Mouse (Mus musculus): ENCODE measurements around the gene Tex14. TPM values are rescaled to one million over a fixed set of nuclear protein-coding genes. Genes with fewer than 3 reads are reported as not detected.
"Not testable (repeated sequence)": the region's sequence is repeated elsewhere in the genome, so short reads cannot be mapped to it uniquely, and the experiment has no call there.

The Tex14 gene
- polyA plus RNA-seq, 1 experiment from 2014 or later: not detected

GRCm38 (mm10) chr11:87461780-87462460 lies 57.1 kb downstream of the Tex14 start:
- H3K36me3 ChIP-seq (ENCODE audit: control insufficient read depth, insufficient read depth, low read length); H3K27ac ChIP-seq (ENCODE audit: low read length); H3K27me3 ChIP-seq (ENCODE audit: control insufficient read depth, insufficient read depth, low read length); H3K9me3 ChIP-seq (ENCODE audit: control insufficient read depth, low read depth, low read length); H3K9ac ChIP-seq (replicated peaks; ENCODE audit: low read depth, low read length); H3K4me1 ChIP-seq (ENCODE audit: control insufficient read depth, insufficient read depth, low read length): not testable (repeated sequence)
- WGBS: 1% methylated on average over 22 of the region's 58 CpGs
- Histone ChIP-seq H3K4me2 (replicated peaks; ENCODE audit: low read depth, low read length) (peak overlapping the region; percentile 42), H3K4me3 (ENCODE audit: low read depth, low read length) (peak overlapping the region; percentile 23)
- ATAC-seq (ENCODE audit: insufficient number of reproducible peaks, insufficient read depth, low FRiP score, low read depth): peak; percentile 98

- H3K27ac ChIP-seq (ENCODE audit: low read length): peak overlapping the region; percentile 75; the same call in 1 of the 2 replicates
- H3K4me1 ChIP-seq (ENCODE audit: control insufficient read depth, insufficient read depth, low read length): peaks cover under 1% of the 10 kb centered on the region; the same call in 1 of the 2 replicates
- no peaks in the 10 kb centered on the region for H3K27me3 ChIP-seq (ENCODE audit: control insufficient read depth, insufficient read depth, low read length)
- 6% methylated on average over 9 of the region's 9 CpGs for WGBS
- H3K4me2 ChIP-seq (replicated peaks; ENCODE audit: low read depth, low read length): no peak overlapping the region
- no peaks in the 10 kb centered on the region for H3K36me3 ChIP-seq (ENCODE audit: control insufficient read depth, insufficient read depth, low read length)
- no peaks in the 10 kb centered on the region for H3K9me3 ChIP-seq (ENCODE audit: control insufficient read depth, low read depth, low read length)
- no peak overlapping the region for H3K9ac ChIP-seq (replicated peaks; ENCODE audit: low read depth, low read length)
- H3K4me3 ChIP-seq (ENCODE audit: low read depth, low read length): no peak overlapping the region
- ATAC-seq (ENCODE audit: insufficient number of reproducible peaks, insufficient read depth, low FRiP score, low read depth): peak; percentile 83
Observed at GRCm38 (mm10) chr11:87462461-87463242, 57.8 kb downstream of the Tex14 start.

GRCm38 (mm10) chr11:87463243-87463540 lies 58.3 kb downstream of the Tex14 start:
- ATAC-seq (ENCODE audit: insufficient number of reproducible peaks, insufficient read depth, low FRiP score, low read depth): no peak
- H3K27ac ChIP-seq (ENCODE audit: low read length): no peak overlapping the region
- 56% methylated on average over 5 of the region's 5 CpGs for WGBS
- peaks cover 3% of the 10 kb centered on the region; the same call in 1 of the 2 replicates for H3K4me1 ChIP-seq (ENCODE audit: control insufficient read depth, insufficient read depth, low read length)
- H3K4me3 ChIP-seq (ENCODE audit: low read depth, low read length): no peak overlapping the region
- H3K4me2 ChIP-seq (replicated peaks; ENCODE audit: low read depth, low read length): no peak overlapping the region
- H3K36me3 ChIP-seq (ENCODE audit: control insufficient read depth, insufficient read depth, low read length): no peaks in the 10 kb centered on the region
- H3K27me3 ChIP-seq (ENCODE audit: control insufficient read depth, insufficient read depth, low read length): no peaks in the 10 kb centered on the region
- no peaks in the 10 kb centered on the region for H3K9me3 ChIP-seq (ENCODE audit: control insufficient read depth, low read depth, low read length)
- no peak overlapping the region for H3K9ac ChIP-seq (replicated peaks; ENCODE audit: low read depth, low read length)

- H3K9me3 ChIP-seq (ENCODE audit: control insufficient read depth, low read depth, low read length); H3K9ac ChIP-seq (replicated peaks; ENCODE audit: low read depth, low read length); H3K4me3 ChIP-seq (ENCODE audit: low read depth, low read length); H3K36me3 ChIP-seq (ENCODE audit: control insufficient read depth, insufficient read depth, low read length); H3K27ac ChIP-seq (ENCODE audit: low read length); H3K27me3 ChIP-seq (ENCODE audit: control insufficient read depth, insufficient read depth, low read length); H3K4me2 ChIP-seq (replicated peaks; ENCODE audit: low read depth, low read length); ATAC-seq (ENCODE audit: insufficient number of reproducible peaks, insufficient read depth, low FRiP score, low read depth); H3K4me1 ChIP-seq (ENCODE audit: control insufficient read depth, insufficient read depth, low read length): not testable (repeated sequence)
- WGBS: 80% methylated on average over 4 of the region's 4 CpGs
Observed at GRCm38 (mm10) chr11:87463792-87464430, 59.0 kb downstream of the Tex14 start.

DNA sequence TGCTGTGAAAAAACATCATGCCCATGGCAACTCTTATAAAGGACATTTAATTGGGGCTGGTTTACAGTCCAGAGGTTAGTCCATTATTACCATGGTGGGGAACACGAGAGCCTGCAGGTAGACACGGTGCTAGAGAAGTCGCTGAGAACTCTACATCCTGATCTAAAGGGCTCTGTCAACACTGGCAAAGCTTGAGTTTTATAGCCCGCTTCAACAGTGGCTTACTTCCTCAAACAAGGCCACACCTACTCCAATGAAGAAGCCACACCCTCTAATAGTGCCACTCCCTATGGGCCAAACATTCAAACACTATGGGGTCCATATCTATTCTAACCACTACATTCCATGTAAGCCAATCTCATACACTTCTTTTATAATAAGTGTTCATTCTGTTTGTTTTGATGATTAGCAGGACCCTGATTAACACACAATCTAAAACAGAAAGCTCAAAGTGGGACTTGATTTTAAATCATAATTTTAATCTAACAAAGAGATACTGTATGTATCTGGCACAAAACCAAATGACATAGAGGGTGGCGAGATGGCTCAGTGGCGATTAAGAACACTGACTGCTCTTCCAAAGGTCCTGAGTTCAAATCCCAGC lies 61.2 kb downstream of the Tex14 start:
- Histone ChIP-seq H3K9ac (replicated peaks; ENCODE audit: low read depth, low read length) (no peak overlapping the region), H3K27ac (ENCODE audit: low read length) (no peak overlapping the region), H3K4me2 (replicated peaks; ENCODE audit: low read depth, low read length) (no peak overlapping the region), H3K27me3 (ENCODE audit: control insufficient read depth, insufficient read depth, low read length) (no peaks in the 10 kb centered on the region), H3K4me3 (ENCODE audit: low read depth, low read length) (no peak overlapping the region), H3K36me3 (ENCODE audit: control insufficient read depth, insufficient read depth, low read length) (no peaks in the 10 kb centered on the region), H3K9me3 (ENCODE audit: control insufficient read depth, low read depth, low read length) (no peaks in the 10 kb centered on the region), H3K4me1 (ENCODE audit: control insufficient read depth, insufficient read depth, low read length) (peaks cover 7% of the 10 kb centered on the region; the same call in 1 of the 2 replicates)
- 62% methylated on average over 6 of the region's 6 CpGs for WGBS
- no peak for ATAC-seq (ENCODE audit: insufficient number of reproducible peaks, insufficient read depth, low FRiP score, low read depth)

DNA sequence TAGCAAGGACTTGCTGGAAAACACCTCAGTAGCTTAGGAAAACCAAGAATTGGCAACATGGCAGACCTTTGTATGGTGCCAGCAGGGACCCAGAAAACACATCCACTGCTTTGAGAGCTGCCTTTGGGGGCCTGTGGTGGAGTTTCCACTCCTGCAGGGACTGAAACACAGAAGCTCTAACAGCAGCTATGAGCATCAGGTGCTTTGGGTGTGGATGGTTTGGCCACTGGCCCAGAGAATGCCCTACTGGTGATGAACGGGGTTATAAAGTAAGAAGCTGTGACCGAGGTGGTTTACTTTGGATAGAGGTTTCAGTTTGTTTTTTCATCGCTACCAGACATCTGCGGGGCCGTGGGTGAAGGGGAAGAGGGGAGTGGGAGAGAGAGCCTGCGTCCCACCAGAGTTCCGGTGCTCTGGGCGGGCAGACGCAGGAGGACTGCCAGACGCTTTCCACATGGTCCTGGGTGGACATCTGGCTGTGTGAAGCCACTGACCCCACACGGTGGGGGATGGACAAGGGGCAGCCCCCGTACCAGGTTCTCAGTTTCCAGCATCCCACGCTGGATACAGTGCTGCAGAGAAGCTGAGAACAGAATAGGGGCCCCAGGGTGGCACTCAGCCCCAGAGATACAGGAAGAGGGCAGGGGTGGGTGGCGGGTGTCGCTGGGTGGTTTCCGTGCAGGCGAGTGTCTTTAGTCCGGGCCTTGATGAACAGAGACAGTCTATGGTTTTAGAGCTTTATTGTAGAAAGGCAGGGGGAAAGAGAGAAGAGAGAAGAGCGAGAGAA lies 62.8 kb downstream of the Tex14 start:
- no peaks in the 10 kb centered on the region for H3K9me3 ChIP-seq (ENCODE audit: control insufficient read depth, low read depth, low read length)
- no peak overlapping the region for H3K4me3 ChIP-seq (ENCODE audit: low read depth, low read length)
- H3K9ac ChIP-seq (replicated peaks; ENCODE audit: low read depth, low read length): no peak overlapping the region
- no peak overlapping the region for H3K27ac ChIP-seq (ENCODE audit: low read length)
- peaks cover 7% of the 10 kb centered on the region; the same call in 1 of the 2 replicates for H3K4me1 ChIP-seq (ENCODE audit: control insufficient read depth, insufficient read depth, low read length)
- ATAC-seq (ENCODE audit: insufficient number of reproducible peaks, insufficient read depth, low FRiP score, low read depth): no peak
- H3K4me2 ChIP-seq (replicated peaks; ENCODE audit: low read depth, low read length): peak overlapping the region; percentile 12; the same call in 1 of the 2 replicates
- H3K27me3 ChIP-seq (ENCODE audit: control insufficient read depth, insufficient read depth, low read length): no peaks in the 10 kb centered on the region
- H3K36me3 ChIP-seq (ENCODE audit: control insufficient read depth, insufficient read depth, low read length): no peaks in the 10 kb centered on the region
- 33% methylated on average over 19 of the region's 19 CpGs for WGBS

DNA sequence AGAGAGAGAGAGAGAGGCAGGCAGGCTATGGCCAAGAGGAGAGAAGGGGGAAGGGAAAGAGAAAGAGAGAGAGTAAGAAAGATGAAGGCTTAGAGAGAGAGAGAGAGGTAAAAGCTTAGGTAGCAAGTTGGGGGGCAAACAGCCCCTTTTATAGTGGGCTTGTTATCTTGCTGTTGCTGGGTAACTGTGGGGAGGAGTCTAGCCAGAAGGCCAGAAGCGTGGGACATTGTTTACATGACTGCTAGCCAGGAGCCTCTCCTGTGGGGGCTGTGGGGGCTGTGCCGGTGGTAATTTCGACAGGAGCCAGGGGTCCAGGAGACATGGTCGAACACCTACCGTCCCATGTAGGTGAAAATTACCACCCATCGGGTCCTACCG lies 63.4 kb downstream of the Tex14 start:
- H3K4me2 ChIP-seq (replicated peaks; ENCODE audit: low read depth, low read length): no peak overlapping the region
- ATAC-seq (ENCODE audit: insufficient number of reproducible peaks, insufficient read depth, low FRiP score, low read depth): no peak
- H3K9ac ChIP-seq (replicated peaks; ENCODE audit: low read depth, low read length): no peak overlapping the region
- no peaks in the 10 kb centered on the region for H3K27me3 ChIP-seq (ENCODE audit: control insufficient read depth, insufficient read depth, low read length)
- H3K4me3 ChIP-seq (ENCODE audit: low read depth, low read length): no peak overlapping the region
- no peaks in the 10 kb centered on the region for H3K36me3 ChIP-seq (ENCODE audit: control insufficient read depth, insufficient read depth, low read length)
- no peaks in the 10 kb centered on the region for H3K9me3 ChIP-seq (ENCODE audit: control insufficient read depth, low read depth, low read length)
- WGBS: 26% methylated on average over 7 of the region's 7 CpGs
- no peak overlapping the region for H3K27ac ChIP-seq (ENCODE audit: low read length)
- H3K4me1 ChIP-seq (ENCODE audit: control insufficient read depth, insufficient read depth, low read length): peaks cover 7% of the 10 kb centered on the region; the same call in 1 of the 2 replicates
